Mouse (Mus musculus) cerebellum, adult 2 months (tissue): ENCODE data around the gene Zfyve28. TPM values are rescaled to one million over a fixed set of nuclear protein-coding genes. Genes with fewer than 3 reads are reported as not detected.

Experiments
- DNase-seq, 2 experiments: peaks; one replicate each; pipeline ENCODE4 v3.0.0; 2021
- H3K27ac ChIP-seq: fragments of 200-500 bp; 2 replicates; pipeline ENCODE4 v1.5.1; 2012; ENCODE audit warnings: low read length, control low read depth, inconsistent platforms; ENCODE audit not compliant: insufficient read depth
- H3K27me3 ChIP-seq: fragments of 200-500 bp; 2 replicates; pipeline ENCODE4 v1.6.1; 2012; ENCODE audit warnings: inconsistent platforms, mild to moderate bottlenecking, low read length, moderate library complexity; ENCODE audit not compliant: control insufficient read depth, insufficient read depth
- H3K4me1 ChIP-seq: fragments of 200-500 bp; 2 replicates; pipeline ENCODE4 v1.6.1; 2011; ENCODE audit warnings: low read length; ENCODE audit not compliant: control insufficient read depth, insufficient read depth
- H3K4me3 ChIP-seq: fragments of 200-500 bp; replicated peaks from 2 replicates; pipeline ENCODE3; 2011; ENCODE audit warnings: mild to moderate bottlenecking, low read depth, low read length, control low read depth; ENCODE audit not compliant: insufficient read depth
- CTCF ChIP-seq: fragments of 200-500 bp; IDR thresholded peaks from 2 replicates; pipeline ENCODE4 v1.5.1; 2011; ENCODE audit warnings: low read depth, mild to moderate bottlenecking, control low read depth, low read length, moderate library complexity, borderline replicate concordance; ENCODE audit not compliant: insufficient read depth
- POLR2A ChIP-seq: fragments of 200-500 bp; IDR thresholded peaks from 2 replicates; pipeline ENCODE4 v1.6.1; 2011; ENCODE audit warnings: low read length, control low read depth, borderline replicate concordance; ENCODE audit not compliant: insufficient read depth
- WGBS: fragments of 180-500 bp; shearing (Covaris S2); methylation state at CpG from one replicate; pipeline ENCODE4 v1.1.7; 2018; 5-methylcytosine and 5-hydroxymethylcytosine counted together
- polyA plus RNA-seq: library from polyadenylated mRNA; depleted of rRNA; stranded (reverse); fragments of >200 nt; gene quantifications from 2 replicates; pipeline ENCODE4 v1.2.3, GENCODE M21; 2012

Zfyve28 gene
- polyA plus RNA-seq, 1 experiment, result 62.9 TPM

DNA sequence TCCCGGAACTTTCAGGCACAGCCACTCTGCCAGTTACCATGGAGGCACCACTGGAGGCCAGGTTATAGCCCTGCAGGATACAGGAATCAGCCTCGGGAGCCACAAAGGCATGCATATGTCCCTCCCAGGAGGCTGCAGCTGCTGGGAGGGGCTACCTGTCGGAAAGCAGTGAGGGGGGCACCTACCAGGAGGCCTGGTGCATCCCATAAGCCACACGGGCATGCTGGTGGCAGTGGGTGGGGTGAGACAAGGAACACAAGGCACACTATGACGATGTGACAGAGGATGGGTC lies 112.9 kb downstream of the Zfyve28 start:
- TF ChIP-seq CTCF (no peak), POLR2A (no peak)
- Histone ChIP-seq H3K27ac (peak overlapping the region; percentile 62), H3K4me1 (peaks cover 51% of the 10 kb centered on the region), H3K4me3 (no peak overlapping the region), H3K27me3 (no peaks in the 10 kb centered on the region)
- DNase-seq, result peak in 1 of 2 experiments; percentile 69
- WGBS, result 8% methylated on average over 5 of the region's 5 CpGs

DNA sequence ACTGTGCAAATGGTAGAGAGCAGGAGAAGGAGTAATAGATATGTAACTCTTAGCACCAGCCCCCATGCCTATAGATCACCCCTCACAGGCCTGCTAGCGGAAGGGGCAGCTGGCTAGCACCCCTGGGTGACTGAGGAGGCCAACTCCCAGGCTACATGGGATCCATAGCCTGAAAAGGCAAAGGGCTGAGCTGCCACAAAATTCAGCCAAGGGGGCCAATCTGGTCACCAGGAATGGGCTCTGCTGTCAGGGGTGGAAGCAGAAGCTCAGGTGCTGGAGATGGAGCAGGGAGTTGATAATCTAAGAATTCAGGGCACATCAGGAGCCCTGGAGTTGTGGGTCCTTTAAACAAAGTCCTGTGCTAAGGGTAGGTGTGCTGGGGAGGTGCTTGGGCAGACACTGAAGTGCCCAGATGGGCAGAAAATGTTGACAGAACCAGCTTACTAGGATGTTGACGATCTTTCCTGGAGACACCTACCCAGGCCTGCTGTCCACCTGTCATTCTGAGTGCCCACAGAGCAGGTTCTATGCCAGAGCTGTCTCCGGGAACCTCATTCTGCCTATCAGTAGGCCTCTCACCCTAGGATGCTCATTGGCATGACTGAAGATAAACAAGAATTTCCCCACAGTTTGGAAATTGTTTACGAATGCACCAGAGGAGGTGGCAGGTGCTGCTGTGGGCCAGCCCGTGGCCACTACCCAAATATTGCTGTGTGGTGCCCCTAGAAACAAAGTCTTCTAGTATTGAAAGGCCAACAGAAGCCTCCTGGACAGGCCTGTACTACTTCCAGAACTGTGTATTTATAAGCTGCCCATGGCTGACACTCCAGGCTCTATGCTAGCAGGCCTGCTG lies 113.5 kb downstream of the Zfyve28 start:
- TF ChIP-seq POLR2A, result no peak
- TF ChIP-seq CTCF, result no peak
- 26% methylated on average over 5 of the region's 5 CpGs for WGBS
- peaks cover 46% of the 10 kb centered on the region for H3K4me1 ChIP-seq
- H3K27me3 ChIP-seq, result no peaks in the 10 kb centered on the region
- H3K4me3 ChIP-seq, result no peak overlapping the region
- peak; percentile 55 to 60 for DNase-seq
- peak overlapping the region; percentile 62 for H3K27ac ChIP-seq

DNA sequence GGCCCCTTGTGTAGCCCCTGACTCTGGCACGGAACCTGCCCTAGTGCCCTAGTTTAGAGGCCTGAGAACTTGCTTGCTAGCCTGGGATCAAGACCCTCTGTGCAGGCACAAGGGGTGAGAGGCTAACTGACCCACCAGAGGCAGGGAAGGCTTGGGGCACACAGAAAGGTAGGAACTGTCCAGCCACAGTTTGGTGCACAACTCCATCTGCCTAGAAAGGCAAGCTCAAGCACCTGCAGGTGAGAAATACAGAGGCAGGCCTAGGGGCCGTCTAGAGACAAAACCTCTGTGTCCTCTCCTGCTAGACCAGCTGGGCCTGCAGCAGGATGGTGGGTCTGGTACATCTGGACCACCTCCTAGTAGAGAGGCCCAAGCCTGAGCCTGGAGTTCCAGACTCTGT lies 114.2 kb downstream of the Zfyve28 start:
- Histone ChIP-seq H3K4me3 (no peak overlapping the region), H3K4me1 (peaks cover 46% of the 10 kb centered on the region), H3K27ac (peak overlapping the region; percentile 62), H3K27me3 (no peaks in the 10 kb centered on the region)
- TF ChIP-seq POLR2A (no peak), CTCF (no peak)
- peak in 1 of 2 experiments; percentile 7 for DNase-seq
- WGBS, result 80% methylated on average over 2 of the region's 2 CpGs

DNA sequence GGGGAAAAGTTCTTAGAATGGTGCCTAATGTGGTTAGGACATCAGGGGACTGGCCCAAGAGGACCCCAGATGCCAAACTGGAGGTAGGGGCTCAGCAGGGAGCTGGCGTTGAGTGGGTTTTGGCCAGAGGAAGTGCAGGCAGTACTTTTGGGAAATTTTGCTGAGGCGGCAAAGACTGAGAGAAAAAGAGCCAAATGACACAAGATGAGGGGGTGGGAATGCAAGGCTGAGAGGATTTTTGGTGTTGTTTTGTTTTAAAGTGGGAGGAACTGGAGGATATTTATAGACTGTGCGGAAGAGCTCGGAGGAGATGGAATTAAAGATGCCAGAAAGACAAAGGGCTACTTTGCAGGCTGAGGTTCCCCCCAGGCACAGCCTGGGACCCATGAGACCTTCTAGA lies 117.5 kb downstream of the Zfyve28 start:
- no peak overlapping the region for H3K27ac ChIP-seq

DNA sequence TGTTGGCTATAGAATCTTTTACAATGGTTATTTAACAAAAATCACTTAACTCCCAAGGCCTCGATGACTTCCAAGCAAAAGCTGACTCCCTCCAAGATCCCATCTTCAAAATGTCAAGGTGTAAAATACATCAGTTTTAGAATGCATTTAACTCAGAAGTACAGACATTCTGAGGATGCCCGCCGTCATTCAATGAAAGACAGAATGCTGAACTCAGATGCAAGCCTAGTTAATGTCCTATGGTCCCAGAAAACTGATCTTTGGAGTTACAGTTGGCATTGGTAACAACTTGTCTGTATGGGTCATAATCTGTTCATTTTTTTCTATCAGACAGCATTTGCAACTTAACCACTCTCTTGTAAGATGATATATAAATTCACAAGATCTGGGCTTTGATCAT lies 118.3 kb downstream of the Zfyve28 start:
- TF ChIP-seq CTCF (no peak), POLR2A (no peak)
- 71% methylated on average over 3 of the region's 3 CpGs for WGBS
- Histone ChIP-seq H3K4me3 (peak overlapping the region; percentile 77), H3K27me3 (no peaks in the 10 kb centered on the region), H3K4me1 (peaks cover 16% of the 10 kb centered on the region), H3K27ac (peak overlapping the region; percentile 57; the same call in 1 of the 2 replicates)
- no peak for DNase-seq

More for the DNA sequence above, 117.5 kb downstream of the Zfyve28 start:
- 33% methylated on average over 4 of the region's 4 CpGs for WGBS
- no peaks in the 10 kb centered on the region for H3K27me3 ChIP-seq
- DNase-seq, result peak in 1 of 2 experiments; percentile 49
- TF ChIP-seq POLR2A, result no peak
- no peak for TF ChIP-seq CTCF
- H3K4me1 ChIP-seq, result peaks cover 22% of the 10 kb centered on the region
- no peak overlapping the region for H3K4me3 ChIP-seq

DNA sequence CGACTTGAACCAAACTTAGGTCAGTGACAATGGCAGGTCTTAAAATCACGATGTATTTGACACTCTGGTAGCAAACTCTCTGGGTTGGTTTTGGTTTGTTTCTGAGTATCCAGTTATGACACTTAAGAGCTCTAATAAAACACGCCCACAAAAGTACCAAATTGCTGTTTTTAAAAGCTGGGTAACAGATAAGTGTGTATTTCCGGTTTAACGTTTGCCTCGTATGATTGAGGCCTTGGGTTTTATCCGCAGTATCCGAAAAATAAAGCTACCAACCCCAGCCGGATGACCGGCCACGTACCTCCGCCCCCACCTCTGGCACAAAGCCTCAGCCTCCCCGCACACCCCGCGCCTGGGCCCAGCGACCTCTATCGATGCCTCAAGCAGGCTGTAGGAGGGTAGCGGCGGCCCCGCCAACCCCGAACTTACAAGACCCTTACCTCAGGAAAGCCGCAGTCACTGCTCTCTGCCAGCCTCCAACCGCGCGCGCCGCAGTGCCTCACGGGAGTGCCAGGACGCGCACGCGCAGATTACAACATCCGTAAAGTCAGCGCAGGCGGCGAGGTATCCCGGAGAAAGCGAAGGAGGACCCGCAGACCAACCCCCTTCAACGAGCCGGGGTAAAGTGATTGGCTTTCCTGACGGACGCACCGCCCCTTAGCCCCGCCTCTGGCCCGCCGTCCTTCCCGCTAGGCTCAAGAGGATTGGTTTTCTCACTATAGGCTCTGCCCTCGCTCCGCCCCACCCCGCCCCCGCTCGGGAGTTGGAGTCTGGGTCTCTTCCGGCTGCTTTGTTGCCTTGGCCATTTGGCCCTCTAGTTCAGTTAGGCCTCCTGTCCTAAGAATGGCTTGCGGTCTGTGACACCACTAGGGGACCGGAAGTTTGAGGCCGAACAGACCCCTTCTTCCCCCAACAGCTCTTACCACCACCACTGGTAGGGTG lies 119.0 kb downstream of the Zfyve28 start, which contains the start of the genes Poln and Haus3:
Gene Poln (minus strand): TSS at position 499 of the 942 bp plus-strand sequence.
Gene Haus3 (minus strand): TSS at position 578 of the 942 bp plus-strand sequence.
- Histone ChIP-seq H3K4me1 (peaks cover 10% of the 10 kb centered on the region), H3K4me3 (peak within 1 kb of the TSS; percentile 77), H3K27me3 (no peaks in the 10 kb centered on the region), H3K27ac (peak within 1 kb of the TSS; percentile 57; the same call in 1 of the 2 replicates)
- TF ChIP-seq CTCF, result no peak; the same call in 1 of the 2 replicates
- peak; percentile 78 for TF ChIP-seq POLR2A
- DNase-seq, result peak; percentile 96 to 98
- WGBS, result under 1% methylated on average over 57 of the region's 57 CpGs

DNA sequence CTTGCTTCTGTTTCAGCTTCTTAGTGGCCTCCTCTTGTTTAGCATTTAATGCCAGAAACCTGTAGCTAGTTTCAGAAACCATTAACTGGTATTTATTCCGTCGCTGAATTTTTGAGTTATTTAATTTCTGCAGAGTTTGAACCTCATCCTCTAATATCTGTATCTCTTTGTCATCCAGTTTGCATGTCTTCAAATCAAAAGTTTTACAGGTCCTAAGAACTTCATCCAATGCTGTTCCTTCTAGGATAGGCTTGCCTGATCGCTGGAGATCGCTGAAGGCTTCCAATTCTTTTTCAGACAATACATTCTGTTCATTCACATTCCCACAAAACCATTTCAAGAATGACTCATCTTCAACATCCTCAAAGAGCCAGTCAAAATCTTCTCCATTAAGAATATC lies 120.4 kb downstream of the Zfyve28 start:
- TF ChIP-seq POLR2A (no peak), CTCF (no peak)
- no peak overlapping the region for H3K27ac ChIP-seq
- DNase-seq, result no peak
- 61% methylated on average over 4 of the region's 4 CpGs for WGBS
- H3K4me1 ChIP-seq, result peaks cover 2% of the 10 kb centered on the region; the same call in 1 of the 2 replicates
- H3K27me3 ChIP-seq, result no peaks in the 10 kb centered on the region
- no peak overlapping the region for H3K4me3 ChIP-seq
